Mouse (Mus musculus) limb, embryonic 15.5 days (tissue): ENCODE measurements around the gene Tmem39a. TPM values are rescaled to one million over a fixed set of nuclear protein-coding genes. Genes with fewer than 3 reads are reported as not detected.
A peak's percentile ranks its signal among the peaks of the same experiment; 100 is the strongest.

ENCODE experiments used
- ATAC-seq: fragments of 200-750 bp; cut with Nextera tagmentation; 2 replicates; pipeline ENCODE4 v1.8.0; 2017; ENCODE audit warnings: low read depth, moderate TSS enrichment; ENCODE audit not compliant: insufficient number of reproducible peaks, low FRiP score, low TSS enrichment
- H3K27ac ChIP-seq: fragments of 300-500 bp; sonication (generic); 2 replicates; pipeline ENCODE4 v1.5.1; 2015; ENCODE audit warnings: moderate library complexity, mild to moderate bottlenecking, inconsistent platforms
- H3K27me3 ChIP-seq: fragments of 300-500 bp; sonication (generic); 2 replicates; pipeline ENCODE4 v1.6.1; 2015; ENCODE audit warnings: inconsistent platforms
- H3K36me3 ChIP-seq: fragments of 300-500 bp; sonication (generic); 2 replicates; pipeline ENCODE4 v1.6.1; 2015; ENCODE audit warnings: inconsistent platforms
- H3K4me1 ChIP-seq: fragments of 300-500 bp; sonication (generic); 2 replicates; pipeline ENCODE4 v1.6.1; 2015; ENCODE audit warnings: inconsistent platforms
- H3K4me2 ChIP-seq: fragments of 300-500 bp; sonication (generic); 2 replicates; pipeline ENCODE4 v1.6.1; 2015; ENCODE audit warnings: mild to moderate bottlenecking, inconsistent platforms
- H3K4me3 ChIP-seq: fragments of 300-500 bp; sonication (generic); 2 replicates; pipeline ENCODE4 v1.5.1; 2015; ENCODE audit warnings: mild to moderate bottlenecking, inconsistent platforms
- H3K9ac ChIP-seq: fragments of 300-500 bp; sonication (generic); 2 replicates; pipeline ENCODE4 v1.6.1; 2015; ENCODE audit warnings: inconsistent platforms
- H3K9me3 ChIP-seq: fragments of 300-500 bp; sonication (generic); 2 replicates; pipeline ENCODE4 v1.6.1; 2016; ENCODE audit warnings: inconsistent platforms
- WGBS: fragments of 180-500 bp; shearing (Covaris S2); methylation state at CpG from one replicate; pipeline ENCODE4 v1.1.7; 2015; 5-methylcytosine and 5-hydroxymethylcytosine counted together
- polyA plus RNA-seq: library from polyadenylated mRNA; unstranded; fragments of >200 nt; fragmentation: Nextera tagmentation; extraction: Ambion mirVana; gene quantifications from 2 replicates; pipeline ENCODE4 v1.2.1, GENCODE M21; 2015

Gene Tmem39a
- polyA plus RNA-seq, 1 experiment from 2014 or later, result 161 TPM

- peaks cover 64% of the 10 kb centered on the region for H3K36me3 ChIP-seq
- H3K27ac ChIP-seq, result no peak overlapping the region
- H3K4me3 ChIP-seq, result no peak overlapping the region
- no peak overlapping the region for H3K9ac ChIP-seq
- H3K4me2 ChIP-seq, result no peak overlapping the region
- WGBS, result 91% methylated on average over 4 of the region's 4 CpGs
- no peaks in the 10 kb centered on the region for H3K27me3 ChIP-seq
- ATAC-seq, result no peak
- H3K4me1 ChIP-seq, result no peaks in the 10 kb centered on the region
- H3K9me3 ChIP-seq, result no peaks in the 10 kb centered on the region
Measured at GRCm38 (mm10) chr16:38592946-38593345, 34.4 kb downstream of the Tmem39a start.

DNA sequence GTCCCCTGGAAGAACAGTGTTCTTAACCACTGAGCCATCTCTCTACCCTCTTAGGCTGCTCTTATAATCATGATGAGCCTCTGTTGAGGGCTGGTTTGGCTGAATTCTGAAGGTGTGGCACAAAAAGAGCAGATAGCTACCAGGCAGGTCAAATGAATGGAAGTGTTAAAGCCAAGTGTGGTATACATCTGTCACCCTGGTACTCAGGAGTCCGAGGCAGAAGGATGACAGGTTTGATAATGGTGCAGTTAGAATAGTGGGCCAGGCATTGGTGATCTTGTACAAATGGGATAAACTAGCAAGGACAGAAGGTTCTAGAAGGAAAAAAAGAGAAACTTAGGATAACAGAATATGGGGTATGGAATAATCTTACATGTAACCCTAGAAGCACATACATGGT, 35.9 kb downstream of the Tmem39a start:
- no peaks in the 10 kb centered on the region for H3K27me3 ChIP-seq
- H3K4me2 ChIP-seq, result no peak overlapping the region
- no peaks in the 10 kb centered on the region for H3K9me3 ChIP-seq
- 92% methylated on average over 1 of the region's 1 CpGs for WGBS
- no peak overlapping the region for H3K9ac ChIP-seq
- peaks cover 49% of the 10 kb centered on the region for H3K36me3 ChIP-seq
- no peaks in the 10 kb centered on the region for H3K4me1 ChIP-seq
- H3K4me3 ChIP-seq, result no peak overlapping the region
- H3K27ac ChIP-seq, result no peak overlapping the region
- no peak for ATAC-seq

DNA sequence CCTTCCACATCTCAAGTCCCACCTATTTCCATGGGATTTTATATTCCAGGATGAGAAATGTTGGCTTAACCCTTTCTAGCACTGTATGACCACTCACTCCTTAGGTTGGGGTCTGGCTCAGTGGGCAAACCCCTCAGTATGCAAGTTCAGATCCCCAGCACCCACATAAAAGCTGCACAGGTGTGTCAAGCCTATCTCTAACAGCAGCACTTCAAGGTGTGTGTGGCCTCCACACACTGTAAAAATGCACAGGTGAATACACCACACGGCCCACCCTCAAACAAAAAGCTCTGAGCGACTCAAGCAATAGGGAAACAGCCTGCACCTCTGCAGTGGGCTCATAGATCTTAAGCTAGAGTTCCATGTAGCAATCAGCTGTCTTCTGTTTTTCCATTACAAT, 37.6 kb downstream of the Tmem39a start:
- H3K4me3 ChIP-seq, result no peak overlapping the region
- no peaks in the 10 kb centered on the region for H3K27me3 ChIP-seq
- H3K4me1 ChIP-seq, result no peaks in the 10 kb centered on the region
- 85% methylated on average over 2 of the region's 2 CpGs for WGBS
- no peaks in the 10 kb centered on the region for H3K9me3 ChIP-seq
- H3K27ac ChIP-seq, result no peak overlapping the region
- no peak overlapping the region for H3K9ac ChIP-seq
- ATAC-seq, result no peak
- H3K4me2 ChIP-seq, result no peak overlapping the region
- H3K36me3 ChIP-seq, result peaks cover 44% of the 10 kb centered on the region

- Histone ChIP-seq H3K27ac (no peak overlapping the region), H3K4me3 (no peak overlapping the region), H3K9me3 (no peaks in the 10 kb centered on the region), H3K4me1 (no peaks in the 10 kb centered on the region), H3K9ac (no peak overlapping the region), H3K36me3 (peaks cover 44% of the 10 kb centered on the region), H3K27me3 (no peaks in the 10 kb centered on the region), H3K4me2 (no peak overlapping the region)
- no peak for ATAC-seq
- WGBS, result 92% methylated on average over 2 of the region's 2 CpGs
Measured at GRCm38 (mm10) chr16:38596651-38597050, 38.2 kb downstream of the Tmem39a start.

GRCm38 (mm10) chr16:38598986-38599680, 40.6 kb downstream of the Tmem39a start:
- H3K9ac ChIP-seq, result no peak overlapping the region
- no peak overlapping the region for H3K27ac ChIP-seq
- H3K27me3 ChIP-seq, result no peaks in the 10 kb centered on the region
- no peaks in the 10 kb centered on the region for H3K4me1 ChIP-seq
- peaks cover 46% of the 10 kb centered on the region for H3K36me3 ChIP-seq
- no peak overlapping the region for H3K4me3 ChIP-seq
- ATAC-seq, result no peak
- 42% methylated on average over 11 of the region's 11 CpGs for WGBS
- H3K4me2 ChIP-seq, result no peak overlapping the region
- no peaks in the 10 kb centered on the region for H3K9me3 ChIP-seq

GRCm38 (mm10) chr16:38602989-38603804, 44.7 kb downstream of the Tmem39a start:
- Histone ChIP-seq H3K36me3 (peaks cover 60% of the 10 kb centered on the region), H3K9ac (no peak overlapping the region), H3K9me3 (no peaks in the 10 kb centered on the region), H3K4me3 (no peak overlapping the region), H3K4me1 (no peaks in the 10 kb centered on the region), H3K27me3 (no peaks in the 10 kb centered on the region), H3K27ac (no peak overlapping the region), H3K4me2 (no peak overlapping the region)
- 58% methylated on average over 11 of the region's 11 CpGs for WGBS
- ATAC-seq, result no peak

DNA sequence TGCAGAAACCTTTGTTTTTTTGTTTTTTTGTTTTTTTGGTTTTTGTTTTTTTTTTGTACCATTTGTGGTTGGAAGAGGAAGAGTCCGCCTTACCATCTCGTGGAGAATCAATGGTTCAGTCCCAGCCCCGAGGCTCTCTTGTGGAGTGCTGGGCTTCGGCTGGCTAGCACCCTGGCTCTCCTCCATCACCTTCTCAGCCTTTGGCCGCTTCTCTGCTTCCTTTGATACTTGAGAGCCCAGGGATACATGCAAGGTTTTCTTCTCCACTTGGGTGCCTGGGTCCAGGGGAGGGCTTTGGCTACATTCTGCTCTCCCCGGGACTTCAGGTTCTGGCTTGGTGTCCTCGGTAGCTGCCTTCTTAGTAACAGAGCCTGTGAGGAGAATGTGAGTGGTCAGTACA, 48.0 kb downstream of the Tmem39a start:
- Histone ChIP-seq H3K4me1 (no peaks in the 10 kb centered on the region), H3K4me2 (no peak overlapping the region), H3K9ac (no peak overlapping the region), H3K36me3 (peaks cover 80% of the 10 kb centered on the region), H3K27ac (no peak overlapping the region), H3K4me3 (no peak overlapping the region), H3K27me3 (no peaks in the 10 kb centered on the region), H3K9me3 (no peaks in the 10 kb centered on the region)
- WGBS, result 84% methylated on average over 7 of the region's 7 CpGs
- no peak for ATAC-seq

- no peak for ATAC-seq
- Histone ChIP-seq H3K9ac (no peak overlapping the region), H3K27ac (no peak overlapping the region), H3K27me3 (no peaks in the 10 kb centered on the region), H3K36me3 (peaks cover 64% of the 10 kb centered on the region), H3K4me2 (no peak overlapping the region), H3K4me1 (peaks cover 10% of the 10 kb centered on the region; the same call in 1 of the 2 replicates), H3K9me3 (no peaks in the 10 kb centered on the region), H3K4me3 (no peak overlapping the region)
- WGBS, result 81% methylated on average over 12 of the region's 12 CpGs
Measured at GRCm38 (mm10) chr16:38608687-38609086, 50.2 kb downstream of the Tmem39a start.

GRCm38 (mm10) chr16:38609092-38609491, 50.6 kb downstream of the Tmem39a start:
- Histone ChIP-seq H3K4me2 (no peak overlapping the region), H3K36me3 (peaks cover 63% of the 10 kb centered on the region), H3K9ac (no peak overlapping the region), H3K4me1 (peaks cover 12% of the 10 kb centered on the region; the same call in 1 of the 2 replicates), H3K27me3 (no peaks in the 10 kb centered on the region), H3K4me3 (no peak overlapping the region), H3K9me3 (no peaks in the 10 kb centered on the region), H3K27ac (no peak overlapping the region)
- no peak for ATAC-seq
- WGBS, result 71% methylated on average over 18 of the region's 18 CpGs

GRCm38 (mm10) chr16:38612646-38613045, 54.1 kb downstream of the Tmem39a start:
- WGBS, result 28% methylated on average over 5 of the region's 5 CpGs
- peaks cover 53% of the 10 kb centered on the region for H3K36me3 ChIP-seq
- ATAC-seq, result no peak

DNA sequence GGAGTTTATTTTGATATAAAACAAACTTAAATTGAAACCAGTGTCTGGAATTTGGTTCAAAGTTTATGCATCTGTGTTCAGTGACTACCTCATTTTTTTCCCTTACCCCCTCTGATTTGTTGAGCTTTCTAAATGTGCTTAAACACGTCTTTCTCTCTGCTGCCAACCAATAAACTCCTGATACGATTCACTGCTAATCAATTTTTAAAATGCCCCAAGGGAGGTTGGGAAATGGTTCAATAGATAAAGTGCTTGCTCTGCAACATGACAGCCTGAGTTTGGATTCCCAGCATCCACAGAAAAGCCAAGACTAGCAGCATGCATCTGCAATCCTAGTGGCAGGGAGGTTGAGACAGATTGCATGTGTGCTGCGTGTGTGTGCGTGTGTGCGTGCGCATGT, 55.1 kb downstream of the Tmem39a start:
- H3K27me3 ChIP-seq, result no peaks in the 10 kb centered on the region
- H3K4me1 ChIP-seq, result peaks cover 12% of the 10 kb centered on the region; the same call in 1 of the 2 replicates
- H3K9ac ChIP-seq, result no peak overlapping the region
- 74% methylated on average over 6 of the region's 6 CpGs for WGBS
- no peaks in the 10 kb centered on the region for H3K9me3 ChIP-seq
- no peak for ATAC-seq
- H3K4me2 ChIP-seq, result no peak overlapping the region
- H3K36me3 ChIP-seq, result peaks cover 50% of the 10 kb centered on the region
- no peak overlapping the region for H3K4me3 ChIP-seq
- H3K27ac ChIP-seq, result peak overlapping the region; percentile 18; the same call in 1 of the 2 replicates

More at GRCm38 (mm10) chr16:38612646-38613045, 54.1 kb downstream of the Tmem39a start:
- H3K27ac ChIP-seq, result peak overlapping the region; percentile 57
- H3K4me2 ChIP-seq, result no peak overlapping the region
- no peak overlapping the region for H3K4me3 ChIP-seq
- H3K9me3 ChIP-seq, result no peaks in the 10 kb centered on the region
- H3K4me1 ChIP-seq, result peaks cover 12% of the 10 kb centered on the region; the same call in 1 of the 2 replicates
- no peaks in the 10 kb centered on the region for H3K27me3 ChIP-seq
- no peak overlapping the region for H3K9ac ChIP-seq

DNA sequence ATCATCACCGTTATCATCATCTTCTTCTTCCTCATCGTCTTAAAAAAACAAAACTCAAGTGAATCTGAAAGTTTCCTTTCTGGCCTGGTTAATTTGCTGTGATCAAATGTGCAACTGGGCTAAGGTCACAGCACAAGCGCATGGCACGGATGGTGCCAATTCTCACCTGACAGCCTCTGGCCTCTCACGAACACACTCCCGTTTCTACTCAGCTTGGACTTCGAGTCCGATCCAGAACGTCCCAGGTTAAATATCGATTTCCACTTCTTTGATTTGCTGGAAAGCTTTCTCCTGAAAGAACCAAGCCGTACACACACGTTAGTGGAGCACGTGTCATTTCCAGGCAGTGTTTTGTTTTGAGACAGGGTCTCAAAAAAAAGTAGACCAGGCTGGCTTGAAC, 59.5 kb downstream of the Tmem39a start:
- no peak overlapping the region for H3K27ac ChIP-seq
- no peak overlapping the region for H3K4me2 ChIP-seq
- WGBS, result 93% methylated on average over 13 of the region's 13 CpGs
- H3K27me3 ChIP-seq, result no peaks in the 10 kb centered on the region
- H3K4me1 ChIP-seq, result peaks cover 7% of the 10 kb centered on the region; the same call in 1 of the 2 replicates
- H3K9me3 ChIP-seq, result no peaks in the 10 kb centered on the region
- H3K4me3 ChIP-seq, result no peak overlapping the region
- no peak overlapping the region for H3K9ac ChIP-seq
- ATAC-seq, result no peak
- peaks cover 29% of the 10 kb centered on the region for H3K36me3 ChIP-seq
